Mouse (Mus musculus): Measurements from ENCODE around the gene Fgd6. TPM values are rescaled to one million over a fixed set of nuclear protein-coding genes. Genes with fewer than 3 reads are reported as not detected.

Gene Fgd6
- polyA plus RNA-seq, 1 experiment from 2014 or later = 2.2 TPM

DNA sequence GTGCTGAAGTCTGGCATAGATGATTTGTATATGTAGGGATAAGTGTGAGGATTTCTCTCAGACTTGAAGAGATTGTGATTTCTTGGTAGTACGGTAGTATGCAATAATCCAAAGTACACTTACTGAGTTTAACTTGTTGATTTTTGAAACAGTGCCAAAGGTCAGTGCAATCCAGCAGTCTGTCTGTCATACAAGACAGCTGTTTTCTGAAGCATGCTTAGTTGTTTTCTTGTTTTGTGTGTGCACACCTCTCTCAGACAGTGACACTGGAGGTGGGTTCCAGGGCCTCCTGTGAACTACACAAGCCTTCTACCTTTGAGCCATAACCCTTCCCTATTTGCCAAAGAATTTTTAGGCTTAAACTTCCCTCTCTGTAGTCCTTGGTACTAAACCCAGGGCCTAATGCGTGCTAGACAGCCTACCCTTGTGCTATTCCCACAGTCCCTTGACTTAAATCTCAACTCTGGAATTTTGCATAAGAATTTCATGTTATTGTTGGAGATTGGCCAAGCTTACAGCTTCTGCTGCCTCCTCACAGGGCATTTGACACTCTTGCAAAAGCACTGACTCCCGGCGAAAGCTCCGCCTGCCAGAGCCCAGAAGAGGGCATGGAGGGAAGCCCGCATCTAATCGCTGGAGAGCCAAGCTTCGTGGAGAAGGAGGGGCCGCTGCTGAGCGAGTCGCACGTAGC, 135.8 kb downstream of the Fgd6 start:
- H3K27me3 ChIP-seq (replicated peaks; ENCODE audit: control insufficient read depth, insufficient read depth, low read length) = no peaks in the 10 kb centered on the region
- peaks cover 9% of the 10 kb centered on the region for H3K4me1 ChIP-seq (ENCODE audit: control insufficient read depth, insufficient read depth, low read depth, low read length)
- H3K4me2 ChIP-seq (ENCODE audit: low read length) = no peak overlapping the region; the same call in 1 of the 2 replicates
- no peak for ATAC-seq
- no peaks in the 10 kb centered on the region for H3K9me3 ChIP-seq (ENCODE audit: control insufficient read depth, low read length)
- no peak overlapping the region for H3K9ac ChIP-seq (ENCODE audit: low read depth, low read length)
- WGBS = 28% methylated on average over 12 of the region's 12 CpGs
- peaks cover 23% of the 10 kb centered on the region for H3K36me3 ChIP-seq (ENCODE audit: control insufficient read depth, insufficient read depth, low read length)
- H3K27ac ChIP-seq (ENCODE audit: low read depth, low read length) = no peak overlapping the region
- no peak overlapping the region for H3K4me3 ChIP-seq (ENCODE audit: low read length)

DNA sequence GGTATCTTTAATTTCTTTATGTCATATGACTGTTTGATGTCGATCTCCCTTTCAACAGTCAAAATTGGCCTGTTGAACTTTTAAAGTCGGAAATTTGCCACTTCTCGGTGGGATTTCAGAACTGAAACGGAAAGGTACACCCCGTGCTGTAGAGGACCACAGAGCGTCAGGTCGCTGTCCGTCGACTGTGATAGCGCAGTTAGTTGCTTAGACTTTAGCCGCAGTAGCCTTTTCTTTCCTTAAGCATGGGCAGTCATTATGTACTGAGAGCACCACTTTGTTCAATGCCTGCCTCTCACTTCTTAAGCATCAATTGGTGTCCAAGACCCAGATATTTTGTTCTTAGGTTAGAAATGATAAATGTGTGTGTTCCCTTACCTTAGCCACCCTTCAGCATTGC, 136.3 kb downstream of the Fgd6 start:
- ATAC-seq = no peak

DNA sequence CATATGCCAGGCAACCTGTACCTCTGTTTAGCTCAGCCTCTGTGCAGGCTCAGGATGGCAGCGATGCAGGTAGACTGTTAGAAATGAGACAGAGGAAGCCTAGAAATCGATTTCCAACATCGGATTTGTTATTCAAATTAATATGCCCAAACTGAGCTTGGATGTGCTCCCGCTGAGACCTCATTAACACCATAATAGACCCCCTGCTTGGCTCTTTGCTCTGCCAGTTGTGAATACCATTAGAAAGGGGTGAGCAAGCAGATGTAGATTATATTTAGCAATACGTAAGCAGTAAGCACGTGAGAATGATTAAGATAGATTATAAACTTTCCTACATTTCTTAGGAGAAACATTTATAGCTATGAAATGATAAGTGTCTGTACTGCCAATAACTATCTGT, 136.9 kb downstream of the Fgd6 start:
- no peak overlapping the region for H3K4me3 ChIP-seq (ENCODE audit: low read length)
- H3K4me1 ChIP-seq (ENCODE audit: control insufficient read depth, insufficient read depth, low read depth, low read length) = peaks cover 9% of the 10 kb centered on the region
- H3K36me3 ChIP-seq (ENCODE audit: control insufficient read depth, insufficient read depth, low read length) = peaks cover 21% of the 10 kb centered on the region
- WGBS = 25% methylated on average over 6 of the region's 6 CpGs
- no peaks in the 10 kb centered on the region for H3K27me3 ChIP-seq (replicated peaks; ENCODE audit: control insufficient read depth, insufficient read depth, low read length)
- H3K9ac ChIP-seq (ENCODE audit: low read depth, low read length) = no peak overlapping the region
- no peaks in the 10 kb centered on the region for H3K9me3 ChIP-seq (ENCODE audit: control insufficient read depth, low read length)
- H3K27ac ChIP-seq (ENCODE audit: low read depth, low read length) = no peak overlapping the region
- ATAC-seq = no peak
- H3K4me2 ChIP-seq (ENCODE audit: low read length) = no peak overlapping the region

More for the DNA sequence above, 136.3 kb downstream of the Fgd6 start:
- H3K36me3 ChIP-seq (ENCODE audit: control insufficient read depth, insufficient read depth, low read length) = peaks cover 23% of the 10 kb centered on the region
- no peaks in the 10 kb centered on the region for H3K9me3 ChIP-seq (ENCODE audit: control insufficient read depth, low read length)
- no peaks in the 10 kb centered on the region for H3K27me3 ChIP-seq (replicated peaks; ENCODE audit: control insufficient read depth, insufficient read depth, low read length)
- 46% methylated on average over 11 of the region's 11 CpGs for WGBS
- peaks cover 9% of the 10 kb centered on the region for H3K4me1 ChIP-seq (ENCODE audit: control insufficient read depth, insufficient read depth, low read depth, low read length)
- H3K4me2 ChIP-seq (ENCODE audit: low read length) = no peak overlapping the region; the same call in 1 of the 2 replicates
- H3K9ac ChIP-seq (ENCODE audit: low read depth, low read length) = no peak overlapping the region
- no peak overlapping the region for H3K4me3 ChIP-seq (ENCODE audit: low read length)
- no peak overlapping the region for H3K27ac ChIP-seq (ENCODE audit: low read depth, low read length)

DNA sequence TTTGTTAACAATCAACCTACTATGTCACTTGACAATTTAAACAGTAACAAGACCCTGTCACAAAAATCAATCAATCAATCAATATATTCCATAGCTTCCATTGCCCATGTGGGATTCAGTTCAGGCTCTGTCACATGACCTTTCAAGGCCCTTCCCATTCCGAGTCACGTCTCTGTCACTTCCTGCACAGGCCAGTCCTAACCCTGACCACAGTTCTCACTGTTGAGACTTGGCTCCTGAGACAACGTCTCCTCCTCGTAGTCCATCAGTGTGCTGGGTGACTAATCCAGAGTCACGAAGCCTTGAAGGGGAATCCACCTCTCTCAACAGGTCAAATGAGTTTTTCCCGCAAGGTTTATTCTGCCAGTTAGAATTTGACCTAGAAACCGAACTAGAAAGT, 138.9 kb downstream of the Fgd6 start:
- peaks cover 9% of the 10 kb centered on the region for H3K4me1 ChIP-seq (ENCODE audit: control insufficient read depth, insufficient read depth, low read depth, low read length)
- H3K4me2 ChIP-seq (ENCODE audit: low read length) = no peak overlapping the region
- peaks cover 16% of the 10 kb centered on the region for H3K36me3 ChIP-seq (ENCODE audit: control insufficient read depth, insufficient read depth, low read length)
- 85% methylated on average over 7 of the region's 7 CpGs for WGBS
- H3K27ac ChIP-seq (ENCODE audit: low read depth, low read length) = no peak overlapping the region
- no peak for ATAC-seq
- no peak overlapping the region for H3K9ac ChIP-seq (ENCODE audit: low read depth, low read length)
- no peak overlapping the region for H3K4me3 ChIP-seq (ENCODE audit: low read length)
- H3K9me3 ChIP-seq (ENCODE audit: control insufficient read depth, low read length) = no peaks in the 10 kb centered on the region
- no peaks in the 10 kb centered on the region for H3K27me3 ChIP-seq (replicated peaks; ENCODE audit: control insufficient read depth, insufficient read depth, low read length)

DNA sequence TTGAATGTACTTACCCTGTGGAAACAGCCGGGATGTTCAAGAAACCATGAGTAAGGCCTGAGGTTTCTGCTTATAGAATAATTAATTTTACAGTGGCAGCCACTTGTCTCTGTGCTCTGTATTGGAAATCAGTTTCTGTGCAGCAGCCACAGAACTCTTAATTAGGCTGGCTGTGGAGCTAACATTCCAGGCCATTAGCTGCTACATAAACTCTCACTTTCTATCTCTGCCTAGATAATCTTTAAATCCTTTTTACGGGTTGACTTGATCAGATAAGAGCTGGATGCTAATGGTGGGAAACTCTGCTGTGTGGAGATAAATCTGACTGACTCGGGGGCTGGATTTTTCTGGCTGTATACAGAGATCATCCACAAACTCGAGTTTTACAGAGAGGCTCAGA, 147.4 kb downstream of the Fgd6 start:
- 52% methylated on average over 4 of the region's 4 CpGs for WGBS
- no peaks in the 10 kb centered on the region for H3K9me3 ChIP-seq (ENCODE audit: control insufficient read depth, low read length)
- H3K27ac ChIP-seq (ENCODE audit: low read depth, low read length) = no peak overlapping the region
- no peak overlapping the region for H3K4me3 ChIP-seq (ENCODE audit: low read length)
- no peak overlapping the region for H3K4me2 ChIP-seq (ENCODE audit: low read length)
- H3K27me3 ChIP-seq (replicated peaks; ENCODE audit: control insufficient read depth, insufficient read depth, low read length) = no peaks in the 10 kb centered on the region
- no peaks in the 10 kb centered on the region for H3K4me1 ChIP-seq (ENCODE audit: control insufficient read depth, insufficient read depth, low read depth, low read length)
- H3K36me3 ChIP-seq (ENCODE audit: control insufficient read depth, insufficient read depth, low read length) = peaks cover 6% of the 10 kb centered on the region
- no peak overlapping the region for H3K9ac ChIP-seq (ENCODE audit: low read depth, low read length)
- no peak for ATAC-seq

Other genes with a start within 250 kb of the Fgd6 start
- 0.27 and 0.29 TPM in 2 replicates for gene Usp44, start 204.4 kb upstream of the Fgd6 start, polyA plus RNA-seq (2015; fragmentation: Nextera tagmentation; extraction: Ambion mirVana)
- 138 and 152 TPM in 2 replicates for gene Metap2, start 138.9 kb upstream of the Fgd6 start, polyA plus RNA-seq (2015; fragmentation: Nextera tagmentation; extraction: Ambion mirVana)
- gene Vezt, start 184 bp upstream of the Fgd6 start, polyA plus RNA-seq (2015; fragmentation: Nextera tagmentation; extraction: Ambion mirVana) = 52.1 and 54.0 TPM in 2 replicates
- gene Nr2c1, start 112.0 kb downstream of the Fgd6 start, polyA plus RNA-seq (2015; fragmentation: Nextera tagmentation; extraction: Ambion mirVana) = 6.9 and 7.6 TPM in 2 replicates
- 345 and 380 TPM in 2 replicates for gene Ndufa12, start 162.7 kb downstream of the Fgd6 start, polyA plus RNA-seq (2015; fragmentation: Nextera tagmentation; extraction: Ambion mirVana)